Mouse (Mus musculus) embryonic facial prominence, embryonic 12.5 days (tissue): Measurements from ENCODE around the gene Ddx47. TPM values are rescaled to one million over a fixed set of nuclear protein-coding genes. Genes with fewer than 3 reads are reported as not detected.

Source experiments
- ATAC-seq: fragments of 200-750 bp; cut with Nextera tagmentation; 2 replicates; pipeline ENCODE4 v1.8.0; 2017; ENCODE audit not compliant: insufficient number of reproducible peaks, insufficient read depth, low FRiP score, low TSS enrichment
- H3K27ac ChIP-seq: fragments of 300-500 bp; sonication (generic); 2 replicates; pipeline ENCODE4 v1.5.1; 2016; ENCODE audit warnings: mild to moderate bottlenecking
- H3K27me3 ChIP-seq: fragments of 300-500 bp; sonication (generic); 2 replicates; pipeline ENCODE4 v1.6.1; 2016; ENCODE audit warnings: mild to moderate bottlenecking, moderate library complexity
- H3K36me3 ChIP-seq: fragments of 300-500 bp; sonication (generic); 2 replicates; pipeline ENCODE4 v1.6.1; 2016; ENCODE audit warnings: mild to moderate bottlenecking
- H3K4me1 ChIP-seq: fragments of 300-500 bp; sonication (generic); 2 replicates; pipeline ENCODE4 v1.6.1; 2016
- H3K4me2 ChIP-seq: fragments of 300-500 bp; sonication (generic); replicated peaks from 2 replicates; pipeline ENCODE4 v1.6.1; 2016; ENCODE audit warnings: mild to moderate bottlenecking, moderate library complexity
- H3K4me3 ChIP-seq: fragments of 300-500 bp; sonication (generic); 2 replicates; pipeline ENCODE4 v1.5.1; 2016; ENCODE audit warnings: mild to moderate bottlenecking
- H3K9ac ChIP-seq: fragments of 300-500 bp; sonication (generic); 2 replicates; pipeline ENCODE4 v1.6.1; 2016; ENCODE audit warnings: mild to moderate bottlenecking, moderate library complexity
- H3K9me3 ChIP-seq: fragments of 300-500 bp; sonication (generic); 2 replicates; pipeline ENCODE4 v1.6.1; 2016; ENCODE audit warnings: mild to moderate bottlenecking, moderate library complexity
- WGBS: fragments of 180-500 bp; shearing (Covaris S2); methylation state at CpG from one replicate; pipeline ENCODE4 v1.1.7; 2016; 5-methylcytosine and 5-hydroxymethylcytosine counted together
- polyA plus RNA-seq: library from polyadenylated mRNA; unstranded; fragments of >200 nt; fragmentation: Nextera tagmentation; extraction: Ambion mirVana; gene quantifications from 2 replicates; pipeline ENCODE4 v1.2.1, GENCODE M21; 2016

Ddx47 gene
- polyA plus RNA-seq, 1 experiment from 2014 or later, result 111 TPM

DNA sequence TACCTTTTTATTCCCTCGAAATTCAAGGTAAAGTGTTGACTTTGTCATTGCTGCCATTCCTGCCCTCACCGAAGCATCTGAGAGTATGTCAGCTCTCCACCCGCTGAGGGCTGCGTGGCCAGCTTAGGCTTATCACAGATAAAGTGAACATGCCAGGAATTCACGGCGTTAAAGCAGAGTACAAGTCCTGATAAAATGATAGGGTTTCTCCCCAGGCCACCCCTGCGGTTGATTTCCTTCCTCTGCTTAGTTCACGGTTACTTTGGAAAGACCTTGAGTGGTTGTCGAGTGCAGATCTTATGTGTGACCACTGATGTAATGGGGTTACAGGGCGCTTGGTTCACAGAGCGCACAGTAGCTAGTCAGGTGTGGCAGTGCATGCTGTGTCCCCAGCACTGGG, 5.8 kb downstream of the Ddx47 start:
- H3K36me3 ChIP-seq, result peaks cover 81% of the 10 kb centered on the region
- 93% methylated on average over 11 of the region's 11 CpGs for WGBS

DNA sequence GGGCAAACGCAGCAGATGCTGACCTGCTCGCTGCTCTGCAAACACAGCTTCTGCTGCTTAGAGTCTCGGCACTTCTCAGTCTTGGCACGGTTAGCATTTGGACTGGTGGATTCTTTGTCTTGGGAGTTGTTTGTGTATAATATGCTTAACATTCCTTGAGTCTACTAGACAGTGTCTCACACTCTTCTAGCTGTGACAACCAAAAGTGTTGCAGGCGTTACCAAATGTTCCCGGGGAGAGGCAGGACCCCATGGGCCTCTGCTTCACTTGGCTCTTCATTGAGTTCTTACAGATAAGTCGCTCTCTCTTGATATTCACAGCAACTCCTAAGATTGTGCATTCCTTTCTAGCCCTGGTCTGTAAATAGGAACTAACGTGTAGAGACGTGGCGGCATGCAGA, 8.2 kb downstream of the Ddx47 start:
- no peak for ATAC-seq
- Histone ChIP-seq H3K27ac (no peak overlapping the region), H3K36me3 (peaks cover 98% of the 10 kb centered on the region), H3K4me2 (no peak overlapping the region), H3K9ac (no peak overlapping the region), H3K4me1 (no peaks in the 10 kb centered on the region), H3K27me3 (no peaks in the 10 kb centered on the region), H3K9me3 (no peaks in the 10 kb centered on the region), H3K4me3 (no peak overlapping the region)
- WGBS, result 90% methylated on average over 10 of the region's 10 CpGs

More for the DNA sequence above, 5.8 kb downstream of the Ddx47 start:
- Histone ChIP-seq H3K4me2 (no peak overlapping the region), H3K9me3 (no peaks in the 10 kb centered on the region), H3K27me3 (no peaks in the 10 kb centered on the region), H3K27ac (no peak overlapping the region), H3K4me3 (no peak overlapping the region), H3K4me1 (peaks cover 3% of the 10 kb centered on the region), H3K9ac (no peak overlapping the region)
- ATAC-seq, result no peak

DNA sequence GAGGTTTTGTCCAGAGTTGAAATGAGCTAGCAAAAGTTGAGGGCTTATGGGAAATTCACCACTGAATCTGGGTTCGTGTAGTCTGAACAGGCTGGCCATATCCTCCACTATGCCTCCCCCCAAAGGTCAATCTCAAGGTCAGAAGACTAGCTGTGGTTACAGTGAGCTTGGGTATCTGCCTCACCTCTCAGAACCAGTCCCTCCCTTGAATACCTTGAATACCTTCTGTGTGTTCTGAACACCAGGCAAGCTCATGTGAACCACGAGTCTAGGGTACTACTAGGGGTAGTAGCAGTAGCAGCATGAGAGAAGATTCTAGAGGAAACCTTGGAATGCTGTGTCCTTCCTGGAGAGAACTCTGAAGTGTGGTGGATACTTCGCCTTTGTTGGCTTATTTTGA, 10.2 kb downstream of the Ddx47 start:
- no peaks in the 10 kb centered on the region for H3K9me3 ChIP-seq
- H3K4me2 ChIP-seq, result no peak overlapping the region
- 88% methylated on average over 3 of the region's 3 CpGs for WGBS
- H3K27ac ChIP-seq, result no peak overlapping the region
- no peaks in the 10 kb centered on the region for H3K4me1 ChIP-seq
- ATAC-seq, result no peak
- peaks cover 83% of the 10 kb centered on the region for H3K36me3 ChIP-seq
- H3K9ac ChIP-seq, result no peak overlapping the region
- H3K4me3 ChIP-seq, result no peak overlapping the region
- no peaks in the 10 kb centered on the region for H3K27me3 ChIP-seq

DNA sequence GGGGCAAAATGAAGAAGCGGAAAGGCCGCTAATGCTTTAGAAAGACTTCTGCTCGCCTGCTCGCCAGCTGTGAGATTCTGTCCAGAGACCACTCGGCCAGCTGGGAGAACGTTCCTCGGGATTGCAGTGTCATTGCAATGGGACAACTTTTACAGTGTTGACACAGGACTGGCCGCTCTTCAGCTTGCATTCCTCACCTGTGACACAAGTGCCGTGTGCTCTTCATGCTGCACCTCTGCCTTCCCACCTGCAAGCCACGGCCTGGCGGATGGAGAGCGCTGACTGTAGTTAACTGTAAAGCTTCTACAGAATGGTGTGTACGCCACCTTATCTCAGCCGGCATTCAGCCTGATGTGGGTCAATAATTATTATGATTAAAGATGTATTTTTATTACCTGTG, 12.0 kb downstream of the Ddx47 start:
- Histone ChIP-seq H3K9me3 (no peaks in the 10 kb centered on the region), H3K4me3 (no peak overlapping the region), H3K4me2 (no peak overlapping the region), H3K36me3 (peaks cover 66% of the 10 kb centered on the region), H3K4me1 (no peaks in the 10 kb centered on the region), H3K27me3 (no peaks in the 10 kb centered on the region), H3K27ac (no peak overlapping the region), H3K9ac (no peak overlapping the region)
- ATAC-seq, result no peak
- 94% methylated on average over 14 of the region's 14 CpGs for WGBS

DNA sequence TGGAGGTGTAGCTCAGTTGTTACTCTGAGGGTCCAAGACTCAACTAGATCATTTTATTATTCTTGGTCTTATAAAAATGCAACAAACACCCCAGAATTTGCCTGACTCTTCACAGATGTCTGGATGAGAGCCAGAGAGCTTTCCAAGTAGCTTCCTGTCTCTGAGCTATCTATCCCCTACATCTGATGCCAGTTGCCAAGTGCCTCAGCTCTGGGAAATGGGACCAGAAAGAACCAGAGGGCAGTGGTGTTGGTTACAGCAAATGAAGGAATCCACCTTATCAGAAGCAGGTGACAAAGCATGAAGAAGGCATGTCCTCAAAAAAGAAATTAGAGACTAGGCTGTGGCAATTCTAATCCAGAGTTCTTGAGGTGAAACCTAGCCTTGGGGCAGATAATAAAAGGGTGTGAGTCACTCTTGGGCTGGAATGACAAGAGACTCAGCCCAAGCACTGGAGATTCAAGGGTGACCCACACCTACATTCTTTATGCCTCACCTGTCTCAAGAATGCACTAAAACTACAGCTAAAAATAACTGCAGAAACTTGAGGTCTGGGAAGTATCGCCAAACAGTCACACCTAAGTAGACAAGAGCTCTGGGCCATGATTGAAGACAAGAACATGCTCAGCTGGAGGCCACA, 13.5 kb downstream of the Ddx47 start:
- Histone ChIP-seq H3K4me3 (no peak overlapping the region), H3K9ac (no peak overlapping the region), H3K36me3 (peaks cover 51% of the 10 kb centered on the region), H3K4me2 (no peak overlapping the region), H3K27ac (no peak overlapping the region), H3K27me3 (no peaks in the 10 kb centered on the region), H3K9me3 (no peaks in the 10 kb centered on the region), H3K4me1 (no peaks in the 10 kb centered on the region)
- 88% methylated on average over 1 of the region's 1 CpGs for WGBS
- ATAC-seq, result no peak

DNA sequence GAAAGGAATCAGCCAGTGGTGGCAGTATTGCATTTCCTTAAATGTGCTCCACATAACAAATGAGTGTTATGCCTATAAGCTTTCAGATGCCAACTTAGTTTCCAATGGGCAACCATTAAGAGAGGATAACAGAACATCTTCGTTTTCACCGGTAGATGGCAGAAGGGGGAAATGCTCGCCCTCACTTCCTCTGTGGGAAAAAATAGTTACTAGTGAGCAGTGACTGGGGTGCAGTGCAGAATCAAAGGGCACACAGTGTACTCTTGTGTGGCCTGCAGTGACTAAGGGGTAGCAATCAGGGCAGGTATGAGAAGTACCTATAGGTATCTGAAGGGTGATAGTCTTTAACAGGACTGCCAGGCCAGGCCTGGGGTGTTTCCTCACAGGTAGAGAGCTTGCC, 14.8 kb downstream of the Ddx47 start:
- no peaks in the 10 kb centered on the region for H3K9me3 ChIP-seq
- H3K27me3 ChIP-seq, result no peaks in the 10 kb centered on the region
- no peaks in the 10 kb centered on the region for H3K4me1 ChIP-seq
- no peak overlapping the region for H3K9ac ChIP-seq
- H3K4me3 ChIP-seq, result no peak overlapping the region
- no peak for ATAC-seq
- no peak overlapping the region for H3K4me2 ChIP-seq
- peaks cover 38% of the 10 kb centered on the region for H3K36me3 ChIP-seq
- H3K27ac ChIP-seq, result no peak overlapping the region
- 6% methylated on average over 3 of the region's 3 CpGs for WGBS

DNA sequence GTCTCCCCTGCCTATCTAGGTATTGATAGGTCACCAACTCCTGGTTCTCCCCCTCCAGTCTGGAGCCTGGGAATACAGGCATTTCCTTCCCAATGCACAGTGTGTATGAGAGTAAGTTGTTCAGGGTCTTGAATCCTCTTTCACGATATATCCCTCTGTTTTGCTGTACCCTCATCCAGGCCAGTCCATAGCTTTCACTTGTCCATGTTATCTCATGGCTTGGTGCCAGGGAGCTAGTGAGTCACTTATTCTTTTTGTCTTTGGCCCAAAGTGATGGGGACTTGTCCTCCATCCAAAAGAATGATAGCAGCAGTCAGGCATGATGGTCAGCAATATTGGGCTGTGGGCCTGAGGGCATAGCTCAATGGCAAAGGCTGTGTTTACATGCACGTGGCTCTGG, 15.3 kb downstream of the Ddx47 start:
- Histone ChIP-seq H3K9me3 (no peaks in the 10 kb centered on the region), H3K9ac (no peak overlapping the region), H3K27me3 (no peaks in the 10 kb centered on the region), H3K4me3 (no peak overlapping the region), H3K4me1 (no peaks in the 10 kb centered on the region), H3K4me2 (no peak overlapping the region), H3K36me3 (peaks cover 33% of the 10 kb centered on the region), H3K27ac (no peak overlapping the region)
- WGBS, result 83% methylated on average over 2 of the region's 2 CpGs
- ATAC-seq, result no peak

DNA sequence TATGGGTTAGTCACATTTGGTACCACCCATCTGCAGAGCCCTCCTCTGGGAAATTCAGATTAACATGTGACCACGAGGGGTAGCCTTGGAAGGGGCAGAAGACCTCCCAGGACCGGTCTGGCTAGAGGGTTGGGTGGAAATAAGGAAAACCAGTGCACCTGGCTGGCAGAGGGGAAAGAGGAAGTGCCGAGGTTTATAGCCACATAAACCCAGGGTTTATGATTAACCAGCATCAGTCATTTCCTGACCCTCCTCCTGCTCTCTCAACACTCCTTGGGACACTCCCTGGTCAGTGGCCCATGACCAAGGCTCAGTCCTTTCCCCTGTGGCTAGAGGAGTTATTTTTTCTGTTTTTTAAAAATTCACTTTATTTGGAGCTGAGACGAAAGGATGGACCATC, 17.8 kb downstream of the Ddx47 start:
- Histone ChIP-seq H3K9ac (no peak overlapping the region), H3K27ac (no peak overlapping the region), H3K4me3 (no peak overlapping the region), H3K4me1 (no peaks in the 10 kb centered on the region), H3K4me2 (no peak overlapping the region), H3K27me3 (no peaks in the 10 kb centered on the region), H3K36me3 (peaks cover 9% of the 10 kb centered on the region), H3K9me3 (no peaks in the 10 kb centered on the region)
- no peak for ATAC-seq
- 82% methylated on average over 4 of the region's 4 CpGs for WGBS

DNA sequence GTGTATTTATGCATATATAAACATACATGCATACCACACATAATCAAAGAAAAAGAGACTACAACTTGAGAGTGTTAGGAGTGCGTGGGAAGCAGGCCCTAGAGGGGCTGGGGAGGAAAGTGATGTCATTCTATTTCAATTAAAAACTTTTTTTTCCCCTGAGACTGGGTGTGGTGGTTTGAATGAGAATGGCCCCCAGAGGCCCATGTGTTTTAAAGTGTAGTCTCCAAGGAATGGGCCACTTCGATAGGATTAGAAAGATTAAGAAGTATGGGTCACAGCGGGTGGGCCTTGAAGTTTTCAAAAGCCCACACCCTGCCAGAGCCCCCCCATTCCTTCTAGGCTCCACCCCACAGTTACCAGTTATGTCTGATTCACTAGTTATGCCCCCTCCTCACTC, 27.3 kb downstream of the Ddx47 start:
- no peaks in the 10 kb centered on the region for H3K9me3 ChIP-seq
- H3K4me2 ChIP-seq, result no peak overlapping the region
- H3K27ac ChIP-seq, result no peak overlapping the region
- no peaks in the 10 kb centered on the region for H3K36me3 ChIP-seq
- peaks cover 6% of the 10 kb centered on the region; the same call in 1 of the 2 replicates for H3K4me1 ChIP-seq
- no peak overlapping the region for H3K9ac ChIP-seq
- H3K27me3 ChIP-seq, result peaks cover 18% of the 10 kb centered on the region
- no peak for ATAC-seq
- H3K4me3 ChIP-seq, result no peak overlapping the region
- WGBS, result 55% methylated on average over 3 of the region's 3 CpGs

DNA sequence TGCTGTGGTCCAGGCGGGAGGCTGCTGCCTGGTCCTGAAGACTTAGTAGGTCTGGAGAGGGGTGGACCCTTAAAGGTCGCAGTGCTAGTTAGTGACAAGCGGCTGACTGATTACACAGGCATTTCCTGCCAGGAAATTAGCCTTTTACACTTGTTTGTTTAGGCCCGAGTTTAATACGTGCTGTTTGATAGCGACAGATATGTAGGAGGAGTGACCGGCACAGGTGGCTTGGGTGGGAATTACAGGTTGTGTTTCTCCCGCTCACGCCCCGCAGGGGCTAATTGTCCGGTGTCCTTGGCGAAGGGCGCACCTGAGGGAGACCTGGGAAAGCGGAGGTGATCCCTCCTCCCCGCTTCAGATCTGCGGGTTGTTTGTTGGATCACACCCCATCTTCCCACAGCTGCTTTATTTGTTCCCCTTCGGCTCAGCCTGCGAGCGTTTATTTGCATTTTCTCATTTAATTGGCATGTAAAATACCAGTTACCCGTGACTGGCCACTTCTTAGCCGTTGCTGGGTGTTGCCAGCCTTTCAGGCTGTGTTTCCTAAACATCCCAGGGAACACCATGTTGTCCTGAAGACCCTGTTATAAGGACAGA, 29.0 kb downstream of the Ddx47 start:
- peaks cover 18% of the 10 kb centered on the region for H3K27me3 ChIP-seq
- H3K9me3 ChIP-seq, result no peaks in the 10 kb centered on the region
- no peaks in the 10 kb centered on the region for H3K36me3 ChIP-seq
- ATAC-seq, result no peak
- no peak overlapping the region for H3K27ac ChIP-seq
- H3K9ac ChIP-seq, result no peak overlapping the region
- H3K4me1 ChIP-seq, result peaks cover 6% of the 10 kb centered on the region; the same call in 1 of the 2 replicates
- H3K4me3 ChIP-seq, result no peak overlapping the region
- H3K4me2 ChIP-seq, result peak overlapping the region; percentile 28
- 3% methylated on average over 21 of the region's 21 CpGs for WGBS

DNA sequence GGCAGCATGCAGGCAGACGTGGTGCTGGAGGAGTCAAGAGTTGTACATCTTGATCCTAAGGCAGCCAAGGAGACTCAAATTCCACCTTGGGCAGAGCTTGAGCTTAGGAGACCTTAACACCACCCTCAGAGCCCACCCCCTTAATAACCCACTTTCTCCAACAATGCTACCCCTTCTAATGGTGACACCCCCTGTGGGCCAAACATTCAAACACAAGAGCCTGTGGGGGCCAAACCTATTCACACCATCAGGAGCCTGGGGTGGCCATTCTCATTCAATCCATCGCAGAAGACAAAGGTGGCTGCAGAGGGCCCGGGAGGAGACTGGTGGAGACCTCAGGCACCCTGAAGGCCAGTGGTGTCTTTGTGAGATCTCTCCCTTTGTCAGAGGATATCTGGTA, 30.5 kb downstream of the Ddx47 start:
- 60% methylated on average over 3 of the region's 3 CpGs for WGBS
- Histone ChIP-seq H3K9ac (no peak overlapping the region), H3K4me1 (peaks cover 6% of the 10 kb centered on the region; the same call in 1 of the 2 replicates), H3K27me3 (peaks cover 23% of the 10 kb centered on the region), H3K9me3 (no peaks in the 10 kb centered on the region), H3K4me2 (no peak overlapping the region), H3K27ac (no peak overlapping the region), H3K4me3 (no peak overlapping the region), H3K36me3 (no peaks in the 10 kb centered on the region)
- no peak for ATAC-seq

DNA sequence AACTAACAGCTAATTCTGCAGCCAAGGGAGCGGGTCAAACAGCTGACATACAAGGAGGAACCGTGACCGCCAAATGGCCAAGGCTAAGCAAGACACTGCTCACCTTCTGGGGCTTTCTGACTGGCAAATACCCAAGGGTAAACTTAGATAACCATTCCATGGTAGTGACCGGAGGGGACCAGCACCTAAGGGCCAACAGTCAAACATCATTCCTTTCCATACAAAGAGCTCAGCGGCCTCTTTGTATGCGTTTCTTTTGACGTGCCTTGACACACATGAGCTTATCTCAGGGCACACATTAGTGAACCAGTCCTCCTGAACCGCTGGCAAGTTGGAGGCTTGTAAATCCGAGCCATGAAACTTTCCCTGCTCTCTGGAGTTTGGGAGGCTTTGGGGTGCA, 35.9 kb downstream of the Ddx47 start:
- WGBS, result 78% methylated on average over 9 of the region's 9 CpGs
- Histone ChIP-seq H3K4me3 (no peak overlapping the region), H3K9ac (no peak overlapping the region), H3K27me3 (0 out of 2 replicates have a peak, but pooled peaks cover 14% of the 10 kb centered on the region), H3K36me3 (no peaks in the 10 kb centered on the region), H3K4me2 (no peak overlapping the region), H3K27ac (no peak overlapping the region), H3K4me1 (peaks cover 4% of the 10 kb centered on the region; the same call in 1 of the 2 replicates), H3K9me3 (no peaks in the 10 kb centered on the region)
- ATAC-seq, result no peak
